Mouse (Mus musculus) forebrain, postnatal 0 days (tissue): Measurements from ENCODE around the gene D430041D05Rik. TPM values are rescaled to one million over a fixed set of nuclear protein-coding genes. Genes with fewer than 3 reads are reported as not detected.

Experiments used
- ATAC-seq: fragments of 200-750 bp; cut with Nextera tagmentation; 2 replicates; pipeline ENCODE4 v1.8.0; 2017; ENCODE audit warnings: mild to moderate bottlenecking, moderate library complexity
- DNase-seq: peaks from one replicate; pipeline ENCODE4 v3.0.0-alpha.2; 2015
- H3K27ac ChIP-seq: fragments of 300-500 bp; sonication (generic); 2 replicates; pipeline ENCODE4 v1.5.1; 2014; ENCODE audit warnings: low read depth, mild to moderate bottlenecking, antibody characterized with exemption, low read length, moderate library complexity, mixed read lengths
- H3K27me3 ChIP-seq: fragments of 300-500 bp; sonication (generic); 2 replicates; pipeline ENCODE4 v1.6.1; 2014; ENCODE audit warnings: mild to moderate bottlenecking, low read length, mixed read lengths; ENCODE audit not compliant: insufficient read depth
- H3K36me3 ChIP-seq: fragments of 300-500 bp; sonication (generic); 2 replicates; pipeline ENCODE4 v1.6.1; 2014; ENCODE audit warnings: mild to moderate bottlenecking, moderate library complexity; ENCODE audit not compliant: insufficient read depth
- H3K4me1 ChIP-seq: fragments of 300-500 bp; sonication (generic); 2 replicates; pipeline ENCODE4 v1.6.1; 2014; ENCODE audit warnings: antibody characterized with exemption; ENCODE audit not compliant: insufficient read depth
- H3K4me2 ChIP-seq: fragments of 300-500 bp; sonication (generic); 2 replicates; pipeline ENCODE4 v1.6.1; 2014; ENCODE audit warnings: low read depth, mild to moderate bottlenecking, moderate library complexity
- H3K4me3 ChIP-seq: fragments of 300-500 bp; sonication (generic); 2 replicates; pipeline ENCODE4 v1.5.1; 2014; ENCODE audit warnings: low read depth, low read length, mixed read lengths
- H3K9ac ChIP-seq: fragments of 300-500 bp; sonication (generic); 2 replicates; pipeline ENCODE4 v1.6.1; 2014; ENCODE audit warnings: mild to moderate bottlenecking
- H3K9me3 ChIP-seq: fragments of 300-500 bp; sonication (generic); 2 replicates; pipeline ENCODE4 v1.6.1; 2016; ENCODE audit warnings: low read length
- CTCF ChIP-seq: sonication (generic); IDR thresholded peaks from 2 replicates; pipeline ENCODE4 v1.5.1; 2016; ENCODE audit warnings: antibody characterized with exemption, control low read depth, low read depth
- WGBS: fragments of 180-500 bp; shearing (Covaris S2); extraction: QIAGEN DNeasy Blood & Tissue Kit; methylation state at CpG from one replicate; pipeline ENCODE4 v1.1.7; 2014; 5-methylcytosine and 5-hydroxymethylcytosine counted together
- polyA plus RNA-seq: library from polyadenylated mRNA; unstranded; fragments of >200 nt; fragmentation: Nextera tagmentation; extraction: Ambion mirVana; gene quantifications from 2 replicates; pipeline ENCODE4 v1.2.1, GENCODE M21; 2015
- total RNA-seq: library from RNA; depleted of rRNA; stranded (reverse); fragments of >200 nt; gene quantifications from 2 replicates; pipeline ENCODE4 v1.2.3, GENCODE M21; 2014

Gene D430041D05Rik
- total and polyA plus RNA-seq, 2 experiments from 2014 or later: 11.1 to 58.9 TPM

DNA sequence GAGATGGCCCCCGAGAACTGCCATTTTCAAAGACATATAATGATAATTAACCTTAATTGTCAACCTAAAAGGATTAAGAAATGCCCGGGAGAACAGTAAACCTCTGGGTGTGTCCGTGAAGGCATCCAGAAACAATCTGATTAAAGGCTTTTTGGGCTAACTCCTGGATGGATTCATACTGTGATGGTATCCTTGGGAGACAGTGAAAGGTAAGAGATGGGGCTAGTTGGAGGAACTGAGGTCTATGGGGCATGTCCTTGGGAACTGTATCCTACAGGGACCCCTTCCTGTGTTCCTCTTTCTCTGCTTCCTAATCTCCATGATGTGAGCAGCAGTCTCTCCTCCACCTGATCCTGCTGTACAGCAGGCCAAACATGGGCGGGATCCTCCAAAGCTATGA lies 38.7 kb downstream of the D430041D05Rik start:
- Histone ChIP-seq H3K27me3 (no peaks in the 10 kb centered on the region), H3K9ac (no peak overlapping the region), H3K4me3 (no peak overlapping the region), H3K4me2 (no peak overlapping the region), H3K36me3 (no peaks in the 10 kb centered on the region), H3K9me3 (no peaks in the 10 kb centered on the region), H3K27ac (no peak overlapping the region), H3K4me1 (peaks cover 16% of the 10 kb centered on the region)
- TF ChIP-seq CTCF: no peak
- DNase-seq (no peak), ATAC-seq (no peak)
- 68% methylated on average over 4 of the region's 4 CpGs for WGBS

DNA sequence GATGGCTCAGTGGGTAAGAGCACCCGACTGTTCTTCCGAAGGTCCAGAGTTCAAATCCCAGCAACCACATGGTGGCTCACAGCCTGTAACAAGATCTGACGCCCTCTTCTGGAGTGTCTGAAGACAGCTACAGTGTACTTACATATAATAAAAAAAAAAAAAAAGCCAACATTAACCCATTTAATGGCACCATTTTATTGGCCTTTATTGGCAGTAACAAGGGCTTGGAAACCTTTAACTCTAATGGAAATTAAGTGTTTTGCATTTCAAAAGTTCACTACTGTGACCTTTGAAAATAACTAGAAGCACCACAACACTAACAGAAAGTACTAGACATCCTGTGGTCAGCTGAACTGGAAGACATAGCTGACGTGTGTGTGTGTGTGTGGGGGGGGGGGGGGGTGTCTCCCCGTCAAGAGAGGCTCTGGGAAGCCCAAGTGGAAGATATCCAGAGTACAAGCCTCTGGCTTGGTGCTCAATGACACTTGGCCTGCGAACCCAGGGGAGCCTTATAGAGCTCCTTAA lies 39.1 kb downstream of the D430041D05Rik start:
- no peak for TF ChIP-seq CTCF

DNA sequence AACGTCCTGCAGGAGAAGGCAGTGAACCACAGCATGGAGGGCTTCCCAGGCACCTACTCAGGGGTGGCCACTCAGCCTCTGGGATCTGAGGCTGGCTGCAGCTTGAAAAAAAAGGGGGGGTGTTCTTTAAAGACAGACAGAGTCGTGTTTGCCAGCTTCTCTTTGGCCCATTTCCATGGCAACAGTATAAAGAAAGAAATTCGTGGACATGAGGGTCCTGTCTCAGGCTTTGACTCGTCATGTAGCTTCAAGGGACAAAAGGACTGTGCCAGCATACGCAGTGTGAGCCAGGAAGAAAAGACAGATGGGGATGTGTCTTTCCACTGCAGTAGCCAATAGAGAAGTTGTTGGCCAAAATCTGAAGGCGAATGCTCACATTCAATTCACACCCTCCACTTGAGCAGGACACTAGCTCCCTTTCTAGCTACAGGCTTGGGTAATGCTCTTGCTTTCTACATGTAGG lies 42.9 kb downstream of the D430041D05Rik start:
- no peaks in the 10 kb centered on the region for H3K9me3 ChIP-seq
- no peaks in the 10 kb centered on the region for H3K27me3 ChIP-seq
- TF ChIP-seq CTCF: peak; percentile 16
- peak; percentile 96 for ATAC-seq
- H3K9ac ChIP-seq: no peak overlapping the region
- 4% methylated on average over 6 of the region's 6 CpGs for WGBS
- no peak overlapping the region for H3K4me3 ChIP-seq
- H3K36me3 ChIP-seq: no peaks in the 10 kb centered on the region
- H3K4me2 ChIP-seq: 0 out of 2 replicates have a peak overlapping the region, but pooled peaks have one; percentile 5
- DNase-seq: peak; percentile 89
- peaks cover 18% of the 10 kb centered on the region for H3K4me1 ChIP-seq
- peak overlapping the region; percentile 79 for H3K27ac ChIP-seq

More for the DNA sequence above, 39.1 kb downstream of the D430041D05Rik start:
- ATAC-seq: no peak
- H3K4me3 ChIP-seq: no peak overlapping the region
- no peaks in the 10 kb centered on the region for H3K9me3 ChIP-seq
- H3K9ac ChIP-seq: no peak overlapping the region
- H3K4me1 ChIP-seq: peaks cover 18% of the 10 kb centered on the region
- DNase-seq: no peak
- H3K4me2 ChIP-seq: no peak overlapping the region
- no peak overlapping the region for H3K27ac ChIP-seq
- no peaks in the 10 kb centered on the region for H3K36me3 ChIP-seq
- 63% methylated on average over 6 of the region's 6 CpGs for WGBS
- H3K27me3 ChIP-seq: no peaks in the 10 kb centered on the region

DNA sequence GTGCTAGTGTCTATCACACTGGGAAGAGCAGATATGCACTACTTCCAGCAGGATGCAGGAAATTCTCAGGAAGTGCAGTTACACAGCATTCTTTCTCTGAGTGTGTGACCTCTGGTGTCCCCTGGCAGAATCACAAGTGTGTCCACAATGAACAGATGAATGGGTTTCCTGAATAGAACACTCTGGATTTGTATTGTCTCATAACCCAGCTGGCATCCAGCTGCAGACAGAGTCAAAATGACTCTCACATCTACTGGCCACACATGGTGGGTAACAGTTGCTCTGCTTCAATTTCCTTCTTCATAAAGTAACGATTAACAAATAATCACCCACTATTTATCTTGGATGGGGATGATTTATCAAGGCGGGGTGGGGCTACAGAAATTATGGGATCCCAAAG lies 43.5 kb downstream of the D430041D05Rik start:
- Histone ChIP-seq H3K27ac (peak overlapping the region; percentile 79), H3K27me3 (no peaks in the 10 kb centered on the region), H3K9me3 (no peaks in the 10 kb centered on the region), H3K4me3 (no peak overlapping the region), H3K36me3 (no peaks in the 10 kb centered on the region), H3K4me1 (peaks cover 18% of the 10 kb centered on the region), H3K9ac (no peak overlapping the region), H3K4me2 (0 out of 2 replicates have a peak overlapping the region, but pooled peaks have one; percentile 5)
- peak; percentile 28; the same call in 1 of the 2 replicates for ATAC-seq
- peak; percentile 24 for DNase-seq
- 53% methylated on average over 2 of the region's 2 CpGs for WGBS
- TF ChIP-seq CTCF: 0 out of 2 replicates have a peak, but pooled peaks have one; percentile 5

DNA sequence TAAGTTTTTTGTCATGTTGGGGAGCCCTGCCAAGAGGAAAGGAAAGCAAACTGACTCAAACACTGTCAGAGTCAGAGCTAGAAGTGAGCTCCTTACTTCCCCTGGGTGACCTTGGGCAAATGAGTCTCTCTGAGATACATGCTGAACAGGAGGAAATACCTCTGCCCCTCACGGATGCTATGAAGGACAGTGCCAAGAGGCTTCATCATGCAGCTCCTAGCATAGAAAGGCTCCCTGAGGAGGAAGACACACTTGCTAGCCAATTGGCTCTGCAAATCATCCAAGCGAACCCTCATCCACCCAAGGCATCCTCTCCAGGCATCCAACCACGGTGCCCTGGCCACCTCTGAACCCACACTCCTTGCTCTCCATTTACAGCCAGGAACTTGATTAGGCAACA lies 51.5 kb downstream of the D430041D05Rik start:
- H3K9me3 ChIP-seq: no peaks in the 10 kb centered on the region

DNA sequence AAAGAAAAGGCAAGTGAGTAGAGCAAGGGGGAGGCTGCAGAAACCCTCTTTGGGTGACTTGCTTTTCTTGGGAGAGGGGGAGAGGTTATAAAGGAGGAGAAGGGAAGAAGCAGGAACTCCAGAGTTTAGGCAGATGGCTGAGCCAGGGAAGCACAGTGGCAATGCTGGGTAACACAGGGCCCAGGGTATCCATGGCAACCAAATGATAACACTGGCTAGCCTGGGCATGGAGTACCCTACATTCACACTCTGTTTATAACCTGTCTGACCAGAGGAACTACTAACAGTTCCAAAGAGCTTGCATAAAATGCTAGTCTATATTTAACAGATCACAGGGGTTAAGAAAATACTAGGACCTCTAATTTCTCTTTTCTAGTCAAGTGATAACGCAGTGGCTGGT lies 51.9 kb downstream of the D430041D05Rik start:
- DNase-seq: no peak
- TF ChIP-seq CTCF: no peak
- 85% methylated on average over 1 of the region's 1 CpGs for WGBS
- Histone ChIP-seq H3K4me1 (0 out of 2 replicates have a peak, but pooled peaks cover 3% of the 10 kb centered on the region), H3K9ac (no peak overlapping the region), H3K4me3 (no peak overlapping the region), H3K36me3 (no peaks in the 10 kb centered on the region), H3K27me3 (no peaks in the 10 kb centered on the region), H3K9me3 (no peaks in the 10 kb centered on the region), H3K4me2 (no peak overlapping the region), H3K27ac (no peak overlapping the region)
- ATAC-seq: peak; percentile 74

More for the DNA sequence above, 51.5 kb downstream of the D430041D05Rik start:
- ATAC-seq (no peak), DNase-seq (no peak)
- Histone ChIP-seq H3K4me3 (no peak overlapping the region), H3K9ac (no peak overlapping the region), H3K4me1 (0 out of 2 replicates have a peak, but pooled peaks cover 2% of the 10 kb centered on the region), H3K36me3 (no peaks in the 10 kb centered on the region), H3K27ac (no peak overlapping the region), H3K4me2 (no peak overlapping the region), H3K27me3 (no peaks in the 10 kb centered on the region)
- TF ChIP-seq CTCF: no peak
- 84% methylated on average over 3 of the region's 3 CpGs for WGBS

DNA sequence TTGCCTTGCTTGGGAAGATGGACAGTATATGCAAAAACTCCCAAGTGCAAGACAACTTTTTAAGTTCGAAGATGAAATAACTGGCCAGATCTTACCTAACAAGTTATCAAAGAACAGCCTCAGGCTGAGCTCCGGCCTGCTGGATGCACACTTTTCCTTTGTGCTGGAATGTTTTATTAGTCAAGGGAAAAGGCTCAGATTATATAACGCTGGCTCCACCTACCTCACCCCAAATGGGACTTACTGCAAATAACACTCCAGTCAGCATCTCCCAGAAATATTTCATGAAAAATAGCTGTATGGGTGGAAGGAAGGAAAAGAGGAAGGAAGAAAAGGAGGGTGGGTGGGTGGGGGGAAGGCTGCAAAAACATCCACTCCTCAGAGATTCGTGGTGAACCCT lies 54.3 kb downstream of the D430041D05Rik start:
- Histone ChIP-seq H3K4me3 (no peak overlapping the region), H3K9ac (no peak overlapping the region), H3K4me1 (peaks cover 12% of the 10 kb centered on the region; the same call in 1 of the 2 replicates), H3K27ac (no peak overlapping the region), H3K4me2 (no peak overlapping the region), H3K36me3 (no peaks in the 10 kb centered on the region), H3K9me3 (no peaks in the 10 kb centered on the region), H3K27me3 (no peaks in the 10 kb centered on the region)
- ATAC-seq: no peak
- 80% methylated on average over 4 of the region's 4 CpGs for WGBS
- TF ChIP-seq CTCF: no peak
- DNase-seq: no peak
